Mouse (Mus musculus): ENCODE results near the gene Tmem52b. TPM values are rescaled to one million over a fixed set of nuclear protein-coding genes. Genes with fewer than 3 reads are reported as not detected.
"Not testable (repeated sequence)": the region's sequence is repeated elsewhere in the genome, so short reads cannot be mapped to it uniquely, and the experiment has no call there.

Tmem52b gene
- polyA plus RNA-seq (2015; fragmentation: Nextera tagmentation; extraction: Ambion mirVana) = not detected in 2 replicates

DNA sequence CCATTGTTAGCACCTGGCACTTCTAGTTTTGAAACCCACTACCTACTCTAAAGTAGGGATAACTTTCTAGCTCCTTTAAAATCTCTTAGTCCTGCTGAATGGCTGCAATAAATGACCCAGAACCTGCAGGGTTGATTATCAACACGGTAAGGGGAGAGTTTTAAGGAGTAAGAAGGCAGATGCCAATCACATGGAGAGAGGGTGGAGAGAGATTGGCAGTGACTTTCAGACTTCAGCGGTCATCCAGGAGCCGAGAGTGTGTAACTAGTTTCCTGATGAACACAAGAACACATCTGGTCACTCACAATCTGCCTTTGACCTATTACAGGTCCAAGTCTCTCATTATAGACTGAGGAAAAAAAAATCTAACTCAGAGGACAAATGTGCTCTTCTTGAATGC, at the start of gene Tmem52b:
Tmem52b (plus strand) TSS at position 189 of the 400 bp plus-strand sequence.
- ATAC-seq (ENCODE audit: low read depth) (no peak), DNase-seq (no peak)
- H3K36me3 ChIP-seq = no peaks in the 10 kb centered on the region
- no peak within 1 kb of the TSS for H3K27ac ChIP-seq
- H3K4me1 ChIP-seq (replicated peaks) = no peaks in the 10 kb centered on the region; the same call in 1 of the 2 replicates
- H3K9ac ChIP-seq = no peak within 1 kb of the TSS
- H3K4me2 ChIP-seq = no peak within 1 kb of the TSS
- 38% methylated on average over 3 of the region's 3 CpGs for WGBS (ENCODE audit: insufficient replicate concordance)
- H3K4me3 ChIP-seq (replicated peaks) = no peak within 1 kb of the TSS
- H3K9me3 ChIP-seq (replicated peaks) = no peaks in the 10 kb centered on the region
- H3K27me3 ChIP-seq = no peaks in the 10 kb centered on the region

GRCm38 (mm10) chr6:129471386-129471785, 41.0 kb upstream of the Tmem52b start:
- DNase-seq (no peak), ATAC-seq (ENCODE audit: low read depth) (no peak)
- Histone ChIP-seq H3K36me3 (no peaks in the 10 kb centered on the region), H3K27me3 (no peaks in the 10 kb centered on the region), H3K4me1 (replicated peaks) (no peaks in the 10 kb centered on the region), H3K4me3 (replicated peaks) (no peak overlapping the region), H3K27ac (no peak overlapping the region), H3K4me2 (no peak overlapping the region), H3K9me3 (replicated peaks) (no peaks in the 10 kb centered on the region), H3K9ac (no peak overlapping the region)
- 64% methylated on average over 6 of the region's 6 CpGs for WGBS (ENCODE audit: insufficient replicate concordance)

DNA sequence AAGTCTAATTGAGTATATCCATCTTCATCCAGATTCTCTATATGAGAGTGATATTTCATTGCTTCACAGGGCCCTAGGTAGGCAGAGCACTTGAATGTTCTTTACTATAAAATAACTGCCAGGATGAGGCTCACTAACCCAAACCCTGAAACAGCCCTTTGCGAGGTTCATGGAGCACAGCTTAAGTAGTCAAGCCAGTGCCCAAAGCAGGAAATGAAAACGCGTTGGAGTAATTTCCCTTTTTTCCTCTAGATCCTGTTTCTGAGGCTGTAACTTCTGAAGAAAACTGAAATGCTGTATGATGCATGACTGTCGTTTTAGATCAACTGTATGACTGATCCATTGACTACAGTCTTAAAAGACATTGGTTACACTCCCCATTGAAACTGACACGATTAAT, 39.7 kb upstream of the Tmem52b start:
- no peak overlapping the region for H3K4me3 ChIP-seq (replicated peaks)
- no peaks in the 10 kb centered on the region for H3K27me3 ChIP-seq
- no peak overlapping the region for H3K27ac ChIP-seq
- no peak for ATAC-seq (ENCODE audit: low read depth)
- H3K36me3 ChIP-seq = no peaks in the 10 kb centered on the region
- H3K4me2 ChIP-seq = no peak overlapping the region
- WGBS (ENCODE audit: insufficient replicate concordance) = 36% methylated on average over 5 of the region's 5 CpGs
- no peaks in the 10 kb centered on the region for H3K9me3 ChIP-seq (replicated peaks)
- no peaks in the 10 kb centered on the region for H3K4me1 ChIP-seq (replicated peaks)
- H3K9ac ChIP-seq = no peak overlapping the region
- no peak for DNase-seq

GRCm38 (mm10) chr6:129476404-129477126, 35.8 kb upstream of the Tmem52b start:
- no peak overlapping the region for H3K4me3 ChIP-seq (replicated peaks)
- H3K9ac ChIP-seq = no peak overlapping the region
- H3K27ac ChIP-seq = no peak overlapping the region
- DNase-seq (no peak), ATAC-seq (ENCODE audit: low read depth) (no peak)
- H3K36me3 ChIP-seq = no peaks in the 10 kb centered on the region
- H3K4me2 ChIP-seq = no peak overlapping the region
- WGBS (ENCODE audit: insufficient replicate concordance) = 24% methylated on average over 13 of the region's 13 CpGs
- H3K9me3 ChIP-seq (replicated peaks) = no peaks in the 10 kb centered on the region
- no peaks in the 10 kb centered on the region for H3K4me1 ChIP-seq (replicated peaks)
- H3K27me3 ChIP-seq = no peaks in the 10 kb centered on the region

GRCm38 (mm10) chr6:129480089-129480958, 32.0 kb upstream of the Tmem52b start:
- Histone ChIP-seq H3K27ac (no peak overlapping the region), H3K4me3 (replicated peaks) (no peak overlapping the region), H3K9me3 (replicated peaks) (no peaks in the 10 kb centered on the region), H3K27me3 (no peaks in the 10 kb centered on the region), H3K4me1 (replicated peaks) (no peaks in the 10 kb centered on the region), H3K9ac (no peak overlapping the region), H3K36me3 (no peaks in the 10 kb centered on the region), H3K4me2 (no peak overlapping the region)
- DNase-seq = no peak
- 64% methylated on average over 8 of the region's 8 CpGs for WGBS (ENCODE audit: insufficient replicate concordance)
- ATAC-seq (ENCODE audit: low read depth) = no peak

GRCm38 (mm10) chr6:129494924-129495323, 17.4 kb upstream of the Tmem52b start:
- Histone ChIP-seq H3K4me2 (no peak overlapping the region), H3K9me3 (replicated peaks) (no peaks in the 10 kb centered on the region), H3K27me3 (no peaks in the 10 kb centered on the region), H3K27ac (no peak overlapping the region), H3K36me3 (no peaks in the 10 kb centered on the region), H3K4me3 (replicated peaks) (no peak overlapping the region), H3K9ac (no peak overlapping the region), H3K4me1 (replicated peaks) (no peaks in the 10 kb centered on the region)
- WGBS (ENCODE audit: insufficient replicate concordance) = 32% methylated on average over 4 of the region's 4 CpGs
- ATAC-seq (ENCODE audit: low read depth) = no peak
- DNase-seq = no peak

GRCm38 (mm10) chr6:129497345-129498218, 14.8 kb upstream of the Tmem52b start:
- no peaks in the 10 kb centered on the region for H3K4me1 ChIP-seq (replicated peaks)
- no peak overlapping the region for H3K27ac ChIP-seq
- no peak for ATAC-seq (ENCODE audit: low read depth)
- no peak overlapping the region for H3K4me2 ChIP-seq
- H3K36me3 ChIP-seq = no peaks in the 10 kb centered on the region
- no peak for DNase-seq
- H3K9ac ChIP-seq = no peak overlapping the region
- 74% methylated on average over 3 of the region's 3 CpGs for WGBS (ENCODE audit: insufficient replicate concordance)
- no peaks in the 10 kb centered on the region for H3K27me3 ChIP-seq
- H3K9me3 ChIP-seq (replicated peaks) = no peaks in the 10 kb centered on the region
- no peak overlapping the region for H3K4me3 ChIP-seq (replicated peaks)

DNA sequence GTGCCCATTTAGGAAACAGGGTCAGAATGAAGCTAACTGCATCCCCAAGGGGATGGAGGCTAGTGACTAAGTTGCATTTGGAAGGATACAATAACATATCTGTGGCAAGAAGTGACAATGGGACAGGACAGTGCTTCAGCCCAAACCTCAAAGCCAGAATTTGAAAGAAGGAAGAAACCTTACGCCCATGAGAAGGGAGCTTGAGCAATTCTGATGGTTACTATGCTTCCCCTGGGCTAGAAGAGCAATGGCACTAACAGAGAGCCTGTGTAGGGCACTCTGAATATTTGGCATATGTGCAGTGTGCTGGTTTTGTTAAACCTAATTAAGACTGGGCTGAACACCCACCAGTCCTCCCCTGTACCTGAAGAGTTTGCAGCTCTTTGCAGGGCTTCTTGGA, 12.8 kb upstream of the Tmem52b start:
- DNase-seq; H3K36me3 ChIP-seq; H3K4me3 ChIP-seq (replicated peaks); H3K4me2 ChIP-seq; H3K27me3 ChIP-seq; H3K4me1 ChIP-seq (replicated peaks); H3K9ac ChIP-seq; H3K9me3 ChIP-seq (replicated peaks); H3K27ac ChIP-seq; ATAC-seq (ENCODE audit: low read depth): not testable (repeated sequence)
- WGBS (ENCODE audit: insufficient replicate concordance) = 68% methylated on average over 1 of the region's 1 CpGs

DNA sequence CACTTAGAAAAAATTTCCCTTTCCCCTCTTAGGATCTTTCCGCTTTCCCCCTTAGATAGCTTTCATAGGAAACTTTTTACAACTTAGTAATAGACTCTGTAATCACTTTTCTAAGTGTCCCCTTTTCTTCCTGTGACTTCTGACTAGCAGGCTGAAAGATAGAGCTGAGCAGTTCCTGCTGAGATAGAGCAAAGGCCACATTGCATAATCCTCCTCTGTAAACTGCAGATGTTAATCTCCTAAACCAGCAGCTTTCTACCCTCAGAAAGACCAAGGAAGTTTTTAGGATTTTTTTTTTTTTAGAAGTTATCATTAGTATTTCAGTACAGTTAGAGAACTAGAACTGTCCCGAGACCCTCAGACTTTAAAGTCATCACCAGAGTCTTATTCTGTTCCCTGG, 8.9 kb upstream of the Tmem52b start:
- DNase-seq (no peak), ATAC-seq (ENCODE audit: low read depth) (no peak)
- no peaks in the 10 kb centered on the region for H3K27me3 ChIP-seq
- no peak overlapping the region for H3K4me2 ChIP-seq
- 60% methylated on average over 2 of the region's 2 CpGs for WGBS (ENCODE audit: insufficient replicate concordance)
- no peaks in the 10 kb centered on the region for H3K4me1 ChIP-seq (replicated peaks)
- no peak overlapping the region for H3K9ac ChIP-seq
- no peak overlapping the region for H3K27ac ChIP-seq
- no peaks in the 10 kb centered on the region for H3K9me3 ChIP-seq (replicated peaks)
- no peak overlapping the region for H3K4me3 ChIP-seq (replicated peaks)
- no peaks in the 10 kb centered on the region for H3K36me3 ChIP-seq

DNA sequence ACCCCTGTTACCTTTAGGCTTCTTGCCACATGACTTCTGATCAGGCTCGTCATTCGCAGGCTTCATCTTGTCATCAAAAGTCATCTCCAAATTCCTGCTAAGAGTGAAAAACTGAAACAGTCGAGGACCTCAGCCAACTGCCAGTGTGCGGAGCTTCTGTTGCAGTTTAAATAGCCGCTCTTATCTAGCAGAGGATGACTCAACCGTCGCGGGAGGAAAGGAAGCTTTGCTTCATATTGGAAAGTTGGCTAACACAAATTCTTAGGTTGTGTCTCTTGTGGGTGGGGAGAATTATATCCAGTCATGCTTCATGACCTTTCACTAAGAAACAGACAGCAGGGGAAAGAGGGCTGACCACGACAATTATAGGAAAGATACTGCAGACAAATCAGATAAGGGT, 5.3 kb upstream of the Tmem52b start, which contains the start of gene Olr1:
Olr1 (minus strand) TSS at position 142 of the 400 bp plus-strand sequence.
- Histone ChIP-seq H3K4me3 (replicated peaks) (no peak within 1 kb of the TSS), H3K9me3 (replicated peaks) (no peaks in the 10 kb centered on the region), H3K9ac (no peak within 1 kb of the TSS), H3K27me3 (no peaks in the 10 kb centered on the region), H3K4me1 (replicated peaks) (no peaks in the 10 kb centered on the region), H3K4me2 (no peak within 1 kb of the TSS), H3K36me3 (no peaks in the 10 kb centered on the region), H3K27ac (no peak within 1 kb of the TSS)
- no peak for DNase-seq
- 37% methylated on average over 9 of the region's 9 CpGs for WGBS (ENCODE audit: insufficient replicate concordance)
- ATAC-seq (ENCODE audit: low read depth) = no peak
